Mouse (Mus musculus): ENCODE data around the gene Sat1.

The Sat1 gene

DNA sequence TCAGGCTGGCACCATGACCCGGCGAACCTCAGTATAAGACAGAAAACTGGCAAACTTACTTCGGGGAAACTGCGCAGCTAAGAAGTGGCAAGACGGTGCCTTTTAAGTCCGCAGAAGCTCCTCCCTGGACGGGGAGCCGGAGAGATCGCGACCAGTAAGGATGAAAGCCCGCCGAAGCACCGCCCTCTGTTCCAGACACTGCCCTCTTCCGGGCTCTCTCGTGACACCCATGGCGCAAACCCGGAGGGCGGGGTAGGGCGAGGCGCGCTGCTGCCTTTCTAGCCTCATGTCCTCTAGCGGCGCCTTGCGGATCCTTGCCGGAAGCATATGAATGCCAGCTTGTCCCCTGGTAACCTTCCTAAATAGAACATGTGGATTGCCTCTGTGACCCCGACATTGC lies at the start of gene Sat1:
Gene Sat1 (minus strand): TSS at position 179 of the 400 bp plus-strand sequence.
- 6% methylated on average over 26 of the region's 26 CpGs for WGBS

DNA sequence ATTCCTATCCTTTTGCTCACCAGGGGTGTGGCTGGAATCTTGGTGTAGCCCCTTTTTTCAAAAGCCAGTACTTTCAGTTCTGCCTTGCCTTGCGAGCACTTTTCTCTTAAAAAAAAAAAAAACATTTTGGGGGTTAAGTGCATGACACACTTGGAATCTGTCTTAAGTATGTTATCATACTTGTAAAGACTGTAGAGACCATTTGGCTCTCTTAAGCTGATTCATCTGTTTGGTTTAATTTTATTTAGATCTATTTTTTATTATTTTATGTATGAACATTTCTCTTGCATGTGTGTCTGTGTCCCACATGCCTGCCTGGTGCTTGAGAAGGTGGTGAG lies 46.6 kb upstream of the Sat1 start:
- 4% methylated on average over 1 of the region's 1 CpGs for WGBS

DNA sequence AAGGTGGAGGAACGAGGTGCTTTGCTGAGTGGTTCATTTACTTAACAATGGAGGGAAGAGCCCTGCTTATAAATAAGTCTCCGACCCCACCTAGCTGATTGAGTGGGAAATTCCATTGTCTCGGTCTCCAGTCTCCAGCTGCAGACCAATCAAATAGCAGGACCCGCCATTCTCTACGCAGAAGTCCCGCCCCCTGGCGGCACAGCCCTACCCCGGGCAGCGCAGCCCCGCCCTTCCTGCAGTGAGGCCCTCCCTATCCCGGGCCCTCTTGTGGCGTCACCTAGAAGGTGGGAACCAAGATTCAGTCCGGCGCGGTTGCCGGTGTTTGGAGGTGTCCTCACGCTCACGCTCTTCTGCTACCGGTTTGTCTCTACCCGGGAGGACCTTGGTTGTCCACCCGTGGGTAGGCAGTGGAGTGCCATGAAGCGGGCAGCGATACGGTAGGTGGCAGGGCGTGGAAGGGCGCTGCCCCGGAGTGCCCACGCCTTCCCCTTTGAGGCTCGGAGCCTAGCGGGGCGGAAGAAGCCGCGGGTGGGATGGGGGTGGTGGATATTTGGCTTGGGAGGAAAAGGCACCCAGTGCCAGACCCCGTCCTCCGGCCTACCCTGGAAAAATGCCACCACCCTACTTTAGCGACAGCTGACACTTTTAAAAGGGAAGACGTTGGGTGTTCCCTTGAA lies 46.1 kb upstream of the Sat1 start, which contains the start of gene Acot9:
Gene Acot9 (plus strand): TSS at position 209 of the 680 bp plus-strand sequence.
- WGBS: 2% methylated on average over 37 of the region's 37 CpGs

DNA sequence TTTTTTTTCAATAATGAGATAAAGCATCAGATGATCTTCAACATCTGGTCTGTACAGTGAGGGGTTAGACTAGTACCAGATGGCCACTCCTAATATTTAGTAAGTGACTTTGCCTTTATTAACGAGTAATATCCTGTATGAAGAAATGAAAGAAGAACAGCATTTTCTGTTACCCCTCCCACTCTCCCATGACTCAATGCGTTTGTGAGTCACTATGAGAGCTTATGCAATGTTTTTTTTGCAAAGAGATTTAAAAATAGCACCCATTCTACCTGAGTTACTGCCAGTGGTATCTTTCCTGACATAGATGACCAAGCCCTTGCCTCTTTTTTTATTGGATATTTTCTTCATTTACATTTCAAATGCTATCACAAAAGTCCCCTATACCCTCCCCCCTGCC lies 2.0 kb upstream of the Sat1 start:
- 55% methylated on average over 2 of the region's 2 CpGs for WGBS

DNA sequence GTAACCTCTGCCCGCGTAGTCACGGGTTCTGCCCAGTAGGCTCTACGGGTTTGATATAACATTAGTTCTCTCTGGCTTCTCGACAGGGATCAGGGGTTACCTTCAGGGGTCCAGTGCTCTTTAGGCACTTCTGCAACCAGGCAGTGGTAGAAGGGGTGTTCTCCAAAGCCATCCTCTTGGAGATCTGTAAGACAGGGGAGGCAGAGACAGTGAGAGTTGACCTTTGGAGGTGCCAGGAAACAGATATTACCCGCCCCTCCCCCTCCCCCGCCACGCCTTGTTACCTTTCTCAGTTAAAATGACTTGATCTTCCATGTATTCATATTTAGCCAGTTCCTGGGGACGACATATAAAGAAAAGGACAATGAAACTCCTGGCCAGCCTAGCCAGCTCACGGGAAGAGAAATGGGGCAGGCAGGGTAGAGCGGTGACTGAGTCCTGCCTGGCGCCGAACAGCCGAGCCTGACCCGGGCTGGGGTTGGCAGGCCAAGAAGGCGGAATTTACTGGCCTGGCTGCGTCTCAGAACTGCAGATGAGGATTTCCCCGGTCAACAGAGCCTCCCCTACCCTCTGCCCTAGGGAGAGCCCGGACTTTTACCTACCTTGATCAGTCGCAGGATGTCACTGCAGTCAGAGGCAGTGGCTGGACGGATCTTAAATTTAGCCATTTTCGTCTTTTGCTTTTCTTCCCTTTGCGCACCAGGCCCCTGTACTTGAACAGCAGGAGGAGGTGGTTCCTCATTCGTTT lies 574 bp downstream of the Sat1 start:
- WGBS: 16% methylated on average over 22 of the region's 24 CpGs

DNA sequence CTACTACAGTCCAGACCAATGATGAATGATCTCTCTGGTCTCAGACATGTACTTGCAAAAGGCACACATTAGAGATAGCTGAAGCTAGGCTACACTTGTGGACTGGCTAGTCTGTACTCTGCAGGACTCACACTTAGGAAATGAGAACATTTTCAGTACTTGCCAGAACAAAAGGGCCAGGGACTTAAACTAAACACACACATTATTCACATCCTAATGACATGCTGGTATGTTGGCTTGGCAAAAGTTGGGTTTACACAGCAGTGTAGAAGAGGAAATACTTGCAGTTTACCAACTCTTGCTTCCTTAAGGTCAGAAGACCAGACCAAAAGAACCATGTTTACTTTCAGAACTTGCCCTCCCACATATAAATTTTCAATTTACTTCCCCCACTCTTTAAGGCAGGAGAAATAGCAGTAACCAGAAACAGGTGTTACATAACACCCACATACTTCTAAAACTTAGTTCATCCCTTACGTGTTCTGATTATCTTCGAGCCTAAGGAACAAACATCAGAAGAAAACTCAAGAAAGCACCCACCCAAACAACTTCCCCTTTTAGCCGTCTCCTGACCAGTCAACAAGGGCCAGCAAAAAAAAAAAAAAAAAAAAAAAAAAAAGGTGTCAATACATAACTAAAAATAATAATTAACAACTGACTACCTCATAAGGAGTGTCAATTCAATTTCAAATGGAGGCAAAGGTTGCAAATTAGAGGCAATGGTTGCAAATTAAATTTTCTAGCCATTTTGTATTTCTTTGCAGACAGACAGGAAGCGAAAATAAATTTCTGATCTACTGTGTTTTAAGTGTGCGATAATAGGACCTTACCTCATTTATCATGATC lies 1.7 kb downstream of the Sat1 start:
- 72% methylated on average over 5 of the region's 5 CpGs for WGBS

DNA sequence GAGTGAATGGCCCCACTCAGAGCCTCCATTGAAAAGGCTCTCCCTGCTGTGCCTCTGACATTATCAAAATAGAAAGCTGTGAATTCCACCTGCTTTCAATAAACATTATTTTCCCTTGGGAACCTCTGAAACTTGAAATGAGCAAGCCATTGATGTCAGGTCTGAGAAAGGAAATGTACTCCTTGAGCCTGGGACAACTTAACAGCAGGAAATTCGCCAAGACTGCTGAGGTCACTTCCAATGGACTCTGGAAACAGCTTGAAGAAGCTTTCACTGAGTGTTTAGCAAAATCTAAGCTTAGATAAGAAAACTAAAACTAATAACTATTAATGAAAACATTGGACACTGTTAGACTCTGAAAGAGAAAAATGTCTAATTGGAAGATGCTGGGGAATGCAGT lies 7.6 kb downstream of the Sat1 start:
- WGBS: 47% methylated on average over 1 of the region's 1 CpGs

DNA sequence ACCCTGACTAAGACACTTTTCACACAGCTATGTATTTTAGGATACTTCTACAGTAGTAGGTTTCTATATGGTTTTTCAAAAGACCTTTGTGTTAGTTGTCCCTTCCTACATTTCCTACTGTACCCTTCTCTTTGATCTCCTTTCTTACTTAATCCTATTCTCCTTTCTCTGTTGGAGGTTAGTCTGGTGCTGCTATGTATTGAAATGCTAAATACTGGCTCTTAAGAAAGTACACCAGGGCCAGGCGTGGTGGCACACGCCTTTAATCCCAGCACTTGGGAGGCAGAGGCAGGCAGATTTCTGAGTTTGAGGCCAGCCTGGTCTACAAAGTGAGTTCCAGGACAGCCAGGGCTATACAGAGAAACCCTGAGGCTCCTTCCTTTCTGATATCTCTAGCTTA lies 10.8 kb downstream of the Sat1 start:
- WGBS: 91% methylated on average over 2 of the region's 2 CpGs

DNA sequence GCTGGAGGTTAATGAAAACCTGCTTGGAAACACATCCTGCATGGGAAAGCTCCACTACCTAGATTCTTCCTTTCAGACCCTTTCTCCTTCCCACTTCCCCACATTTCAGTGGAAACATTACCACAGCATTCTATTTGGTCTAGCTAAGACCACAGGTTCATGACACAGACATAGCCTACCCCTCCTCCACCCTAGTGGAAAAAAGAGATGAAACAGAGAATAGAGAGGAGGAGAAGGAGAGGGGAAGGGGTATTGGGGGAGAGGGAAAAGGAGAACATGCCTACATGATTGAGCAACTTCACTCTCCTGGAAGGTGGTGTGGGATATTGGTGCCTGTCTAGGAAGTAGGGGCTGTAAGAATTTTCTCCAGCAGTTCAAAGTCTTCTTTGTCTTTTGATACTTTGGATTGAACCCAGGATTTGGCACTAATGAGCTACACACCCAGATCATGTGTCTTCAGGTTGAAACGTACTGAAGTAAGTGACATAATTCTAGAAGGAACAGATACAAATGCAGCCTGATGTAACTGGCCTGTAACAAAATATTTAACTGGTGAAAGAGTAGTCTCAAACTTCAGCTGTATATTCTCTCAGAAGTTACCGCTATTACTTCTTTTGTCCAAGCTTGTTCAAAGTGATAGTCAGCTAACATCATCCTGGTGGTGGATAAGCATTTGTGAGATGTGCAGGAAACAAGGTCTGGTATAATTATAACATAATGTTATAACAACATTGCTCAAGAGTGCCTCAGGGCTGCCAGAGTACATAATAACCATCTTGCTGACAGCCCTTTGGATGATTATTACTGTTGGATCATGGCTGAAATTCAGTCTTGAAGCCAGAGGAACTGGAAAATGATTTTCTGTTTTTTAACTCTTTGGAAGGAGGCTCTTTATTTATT lies 13.6 kb downstream of the Sat1 start:
- 76% methylated on average over 2 of the region's 2 CpGs for WGBS

DNA sequence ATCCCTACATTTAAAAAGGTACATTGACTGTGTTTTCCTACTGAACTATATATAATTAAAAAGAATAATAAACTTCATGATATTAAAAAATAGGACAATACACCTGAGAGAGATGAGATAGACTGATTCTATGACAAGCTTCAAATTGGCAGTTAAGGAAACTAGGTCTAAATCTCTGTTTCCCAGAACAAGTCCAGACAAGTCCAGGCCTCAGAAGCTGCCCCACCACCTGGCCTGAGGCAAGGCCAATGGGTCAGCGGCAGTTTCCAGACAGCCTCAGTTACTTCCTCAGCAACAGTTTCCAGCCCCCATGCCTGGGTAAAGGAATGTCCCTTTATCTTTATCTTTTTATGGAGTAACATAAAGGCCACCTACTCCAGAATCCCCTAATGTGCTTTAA lies 14.4 kb downstream of the Sat1 start:
- WGBS: 82% methylated on average over 1 of the region's 1 CpGs

DNA sequence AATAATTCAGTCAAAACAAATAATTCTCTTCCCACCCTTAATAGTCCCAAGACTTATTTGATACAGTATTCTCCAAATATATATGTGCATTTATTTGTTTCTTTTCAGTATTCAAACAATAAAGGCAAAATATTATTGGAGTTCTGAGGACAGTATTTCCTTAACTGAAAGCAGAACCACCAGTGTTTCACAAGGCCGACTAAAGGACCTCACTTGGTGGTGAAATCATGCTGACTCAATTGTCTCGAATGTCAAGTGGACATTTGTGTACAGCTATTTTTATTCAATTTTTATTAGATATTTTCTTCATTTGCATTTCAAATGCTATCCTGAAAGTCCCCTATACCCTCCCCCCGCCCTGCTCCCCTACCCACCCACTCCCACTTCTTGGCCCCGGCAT lies 21.3 kb downstream of the Sat1 start:
- WGBS: 94% methylated on average over 4 of the region's 4 CpGs

DNA sequence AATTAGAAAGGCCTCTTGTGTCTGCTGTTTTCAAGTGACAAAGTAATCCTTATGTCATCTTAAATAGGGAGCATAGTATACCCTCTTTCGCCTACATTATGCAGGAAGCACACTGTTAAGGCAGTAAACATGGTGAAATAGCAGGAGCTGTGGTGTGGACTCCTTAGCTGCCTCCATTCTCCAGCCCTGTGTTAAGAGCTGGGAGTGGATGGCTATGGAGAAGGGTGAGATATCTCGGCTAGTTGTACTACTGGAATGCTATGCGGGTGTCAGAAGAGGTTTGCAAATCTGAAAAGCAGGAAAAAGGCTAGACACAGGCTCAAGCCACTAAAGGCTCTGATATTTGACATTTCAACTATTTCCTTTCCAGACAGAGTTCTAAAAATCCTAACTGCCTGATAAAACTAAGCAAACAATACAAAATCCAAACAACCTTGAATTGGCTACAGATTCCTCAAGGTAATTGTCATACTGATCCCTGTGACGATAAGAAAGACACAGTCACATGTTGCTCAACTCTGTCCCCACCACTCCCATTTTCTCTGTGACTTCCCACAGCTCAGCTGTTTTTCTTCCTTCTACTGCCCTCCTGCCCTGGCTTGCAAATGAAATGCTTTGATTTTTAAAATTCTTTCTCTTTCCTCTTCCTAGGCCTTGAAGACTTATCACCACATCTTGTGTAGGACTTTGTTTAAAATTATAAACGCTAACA lies 22.4 kb downstream of the Sat1 start:
- 60% methylated on average over 5 of the region's 5 CpGs for WGBS

DNA sequence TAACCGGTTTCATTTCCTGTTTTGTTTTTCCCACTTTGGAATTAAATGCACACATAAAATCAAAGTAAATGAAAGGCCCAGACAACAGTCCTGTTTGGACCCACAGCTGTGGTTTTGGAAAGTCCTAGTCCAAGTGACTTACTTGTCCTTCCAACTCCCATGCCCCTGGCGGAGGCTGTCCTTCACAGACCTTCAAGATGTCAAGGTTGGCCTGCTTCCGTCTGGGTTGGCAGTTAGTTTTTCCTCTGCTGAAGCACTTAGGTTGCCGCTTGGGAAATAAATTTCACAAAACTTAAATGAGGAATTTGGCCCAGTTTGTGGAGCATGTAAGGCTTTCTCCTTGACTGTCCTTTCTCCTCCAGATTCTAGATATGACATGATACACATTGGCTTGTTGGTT lies 24.3 kb downstream of the Sat1 start:
- 64% methylated on average over 4 of the region's 4 CpGs for WGBS

DNA sequence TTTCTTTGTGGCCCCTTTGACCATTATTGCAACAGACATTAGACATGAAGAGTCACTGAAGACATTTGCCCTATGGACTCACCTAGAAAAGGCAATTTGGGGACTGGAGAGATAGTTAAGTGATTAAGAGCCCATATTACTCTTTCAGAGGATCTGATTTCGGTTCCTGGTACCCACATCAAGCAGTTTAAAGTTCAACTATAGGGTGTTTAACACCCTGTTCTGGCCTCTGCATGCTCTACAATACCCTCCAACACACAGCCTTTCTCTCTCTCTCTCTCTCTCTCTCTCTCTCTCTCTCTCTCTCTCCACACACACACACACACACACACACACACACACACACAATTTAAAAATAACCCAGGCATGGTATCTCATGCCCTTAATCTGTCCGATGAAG lies 38.6 kb downstream of the Sat1 start:
- 90% methylated on average over 2 of the region's 2 CpGs for WGBS

DNA sequence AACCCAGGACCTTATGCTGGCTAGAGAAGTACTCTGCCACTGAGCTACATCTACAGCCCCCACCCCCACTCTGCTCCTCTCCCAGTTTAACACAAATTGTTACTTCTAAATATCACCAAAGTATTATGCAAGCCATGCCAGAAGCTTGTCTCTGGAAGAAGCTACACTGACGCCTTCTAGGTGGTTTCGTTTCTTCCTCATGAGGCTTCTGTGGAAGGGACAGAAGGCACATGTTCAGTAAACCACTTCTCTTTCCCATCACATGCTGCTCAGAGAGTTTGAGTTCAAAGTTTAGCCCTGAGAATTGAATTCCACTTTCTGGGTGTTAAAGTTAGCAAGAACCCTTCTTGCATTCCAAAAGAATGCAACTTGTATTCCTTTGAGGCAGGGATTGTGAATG lies 39.0 kb downstream of the Sat1 start:
- WGBS: 71% methylated on average over 2 of the region's 2 CpGs

DNA sequence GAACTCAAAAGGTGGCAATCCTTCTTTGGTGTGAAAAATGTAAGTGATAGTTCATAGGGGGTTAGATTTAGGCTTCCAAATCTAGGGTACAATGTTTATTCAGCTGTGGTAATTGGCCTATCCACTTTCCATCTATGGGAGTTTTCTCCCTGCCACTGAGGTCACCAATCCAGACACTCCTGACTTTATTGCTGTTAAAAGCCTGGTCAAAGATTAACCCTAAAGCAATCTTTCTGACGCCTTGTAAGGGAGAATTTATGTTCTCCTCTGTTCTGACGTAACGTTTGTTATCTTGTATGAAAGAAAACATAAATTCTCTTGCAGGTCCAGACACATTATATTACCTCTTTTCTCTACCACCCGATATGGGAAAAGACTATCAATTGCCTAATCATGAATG lies 40.7 kb downstream of the Sat1 start:
- 93% methylated on average over 4 of the region's 4 CpGs for WGBS

DNA sequence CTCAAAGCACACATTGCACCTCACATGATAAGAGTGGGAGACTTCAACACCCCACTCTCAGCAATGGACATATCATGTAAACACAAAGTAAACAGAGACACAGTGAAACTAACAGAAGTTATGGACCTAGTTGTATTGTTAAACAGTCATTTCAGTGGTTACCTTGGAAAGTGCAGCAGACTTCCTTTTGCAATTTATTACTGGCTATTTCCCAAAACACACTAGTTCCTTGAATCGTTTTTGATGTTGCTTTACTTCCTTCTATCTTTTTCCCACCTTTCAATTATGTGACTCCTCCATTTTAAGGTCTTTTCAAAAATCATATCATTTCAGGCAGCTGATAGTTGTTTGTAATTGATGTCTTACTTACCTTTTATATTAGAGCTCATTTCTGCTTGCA lies 44.5 kb downstream of the Sat1 start:
- 53% methylated on average over 1 of the region's 1 CpGs for WGBS

DNA sequence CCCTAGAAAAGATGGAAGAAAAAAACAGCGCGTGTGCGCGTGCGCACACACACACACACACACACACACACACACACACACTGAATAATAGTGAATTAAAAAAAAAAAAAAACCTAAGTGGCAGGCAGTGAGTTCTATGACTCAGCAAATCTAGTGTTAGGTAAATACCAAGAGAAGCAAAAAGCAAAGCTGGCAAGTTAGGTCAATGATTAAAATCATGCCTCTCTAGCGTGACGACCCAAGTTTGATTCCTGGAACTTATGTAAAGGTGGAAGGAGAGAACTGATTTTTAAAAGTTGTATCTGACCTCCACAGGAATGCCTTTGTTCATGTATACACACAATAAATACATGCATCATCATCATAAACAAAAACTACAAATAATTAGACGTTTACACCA lies 46.4 kb downstream of the Sat1 start:
- 91% methylated on average over 8 of the region's 8 CpGs for WGBS

DNA sequence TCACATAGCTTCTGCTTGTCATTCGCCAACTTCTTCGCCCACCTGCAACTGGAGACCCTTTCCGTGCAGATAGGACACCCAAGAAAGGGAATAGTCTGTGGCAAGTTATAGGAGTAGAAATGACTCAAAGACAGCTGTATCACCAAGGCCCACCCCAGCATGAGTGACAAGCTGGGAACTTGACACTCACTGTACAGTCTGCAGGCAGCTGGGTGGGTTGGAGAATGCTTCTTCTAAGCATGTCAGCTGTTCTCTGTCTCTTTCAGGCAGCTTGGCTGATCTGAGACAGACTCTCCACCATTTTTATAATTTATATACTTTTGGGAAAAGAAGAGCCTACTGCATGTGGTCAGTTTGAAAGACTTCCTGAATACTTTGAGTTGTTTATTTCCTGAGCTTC lies 48.6 kb downstream of the Sat1 start:
- WGBS: 88% methylated on average over 3 of the region's 3 CpGs

DNA sequence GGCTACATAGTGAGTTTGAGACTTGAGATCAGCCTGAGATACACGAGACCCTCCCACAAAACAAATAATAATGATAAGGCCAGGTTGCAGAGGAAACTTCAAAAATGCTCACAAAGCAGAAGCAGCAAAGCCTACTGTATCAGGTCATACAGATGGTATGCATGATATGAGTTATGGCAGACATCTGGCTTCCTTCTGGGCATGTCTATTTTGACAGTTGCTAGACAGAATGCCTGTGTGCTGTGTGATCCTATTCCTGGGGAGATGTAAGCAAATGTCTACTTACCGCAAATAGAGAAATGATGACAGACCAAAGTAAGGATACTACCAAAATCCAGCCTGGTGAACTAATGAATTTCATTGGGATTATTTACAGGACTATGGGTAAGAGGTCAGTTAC lies 49.9 kb downstream of the Sat1 start:
- 85% methylated on average over 2 of the region's 2 CpGs for WGBS

DNA sequence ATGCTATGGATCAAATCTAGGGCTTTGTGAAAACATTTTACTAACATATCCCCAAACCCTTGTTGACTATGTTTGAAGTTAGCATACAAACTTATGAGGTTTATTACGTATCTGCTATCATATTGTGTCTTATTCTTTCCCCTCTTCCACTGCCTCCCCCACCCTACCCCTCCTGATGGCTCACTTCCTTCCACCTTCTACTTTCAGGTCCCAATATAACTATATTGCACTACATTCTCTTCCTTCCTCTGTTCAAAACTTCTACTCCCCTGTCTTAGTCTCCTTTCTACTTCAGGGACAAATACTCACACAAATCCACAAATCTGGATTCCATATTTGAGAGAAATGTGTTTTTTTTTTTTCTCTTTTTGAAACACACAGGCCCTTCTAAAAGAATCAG lies 52.7 kb downstream of the Sat1 start:
- WGBS: 94% methylated on average over 1 of the region's 1 CpGs

Measured in cerebral cortex, adult 2 months (tissue).